Mouse (Mus musculus) kidney, postnatal 10 days (tissue): ENCODE data around the gene Pip4p1.
"Not testable (repeated sequence)": the region's sequence is repeated elsewhere in the genome, so short reads cannot be mapped to it uniquely, and the experiment has no call there.

Source experiments
- DNase-seq: peaks from one replicate; pipeline ENCODE4 v3.0.0; 2021; ENCODE audit warnings: mixed read lengths

Pip4p1 gene

DNA sequence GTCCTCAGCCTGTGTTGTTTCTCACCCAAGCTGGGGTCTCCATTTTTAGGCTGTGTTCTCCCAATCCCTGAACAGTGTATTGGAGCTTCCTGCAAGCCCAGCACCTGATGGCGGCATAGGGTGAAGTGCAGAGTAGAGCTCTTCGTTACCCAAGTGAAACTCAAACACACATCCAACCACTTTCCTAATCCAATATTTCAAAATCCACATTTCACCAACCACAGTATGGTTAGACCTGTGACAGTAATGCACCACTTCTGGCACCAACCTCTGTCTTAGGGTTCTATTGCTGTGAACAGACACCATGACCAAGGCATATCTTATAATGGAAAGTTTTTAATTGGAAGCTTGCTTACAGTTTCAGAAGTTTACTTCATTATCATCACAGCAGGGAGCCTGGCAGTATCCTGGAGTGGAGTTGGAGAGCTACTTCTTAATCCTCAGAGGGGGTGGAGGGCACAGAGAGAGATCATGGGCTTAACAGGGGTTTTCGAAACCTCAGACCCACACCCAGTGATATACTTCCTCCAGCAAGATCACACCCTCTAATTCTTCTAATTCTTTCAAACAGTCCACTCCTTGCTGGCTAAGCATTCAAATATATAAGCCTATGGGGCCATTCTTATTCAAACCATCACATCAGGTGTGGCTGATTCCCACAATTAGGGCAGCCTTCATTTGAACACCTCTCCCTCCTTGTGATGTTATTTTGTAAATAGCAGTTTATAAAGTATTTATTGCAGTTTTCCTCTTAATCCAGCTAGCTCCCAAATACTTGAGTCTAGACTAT is 7.7 kb upstream of the Pip4p1 start:
- DNase-seq, result no peak

DNA sequence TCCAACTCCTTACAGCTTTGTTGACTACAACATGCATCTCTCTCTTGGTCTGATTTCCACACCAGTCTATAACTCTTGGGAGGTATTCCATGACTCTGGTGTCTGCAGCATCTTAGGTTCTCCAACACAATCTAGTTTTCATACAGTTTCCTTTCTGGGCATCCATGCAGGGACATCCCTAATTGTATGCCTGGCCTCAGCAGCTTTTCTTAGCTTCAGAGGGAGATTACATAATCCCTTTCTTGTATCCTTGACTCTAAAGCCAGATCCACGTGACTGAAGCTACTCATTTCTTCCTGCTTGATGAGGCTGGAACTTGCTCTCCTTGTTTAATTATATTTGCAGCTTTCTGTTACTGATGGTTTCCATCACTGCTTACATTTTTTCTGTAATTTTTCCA is 6.0 kb upstream of the Pip4p1 start:
- DNase-seq, result no peak

DNA sequence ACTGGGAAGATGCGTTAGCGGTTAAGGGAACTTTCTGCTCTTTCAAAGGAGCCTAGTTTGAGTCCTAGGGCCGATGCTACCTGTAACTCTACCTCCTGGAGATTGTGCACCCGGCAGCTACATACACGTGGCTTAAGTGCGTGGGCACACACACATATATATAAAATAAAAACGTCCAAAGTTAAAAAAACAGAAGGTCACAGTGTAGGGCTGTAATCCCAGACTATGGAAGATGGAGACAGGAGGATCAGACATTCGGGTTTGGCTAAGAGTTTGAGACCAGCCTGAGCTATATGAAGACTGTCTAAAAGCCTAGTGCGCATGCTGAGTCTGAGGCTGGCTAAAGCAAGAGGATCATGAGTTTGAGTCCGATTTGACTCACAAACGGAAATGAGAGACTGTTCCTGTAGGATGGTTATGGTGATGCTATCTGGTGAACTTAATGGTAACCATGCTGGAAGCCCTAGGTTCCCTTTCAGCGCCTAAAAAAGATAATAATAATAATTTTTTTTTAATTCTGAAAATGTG is 901 bp upstream of the Pip4p1 start:
- no peak for DNase-seq

DNA sequence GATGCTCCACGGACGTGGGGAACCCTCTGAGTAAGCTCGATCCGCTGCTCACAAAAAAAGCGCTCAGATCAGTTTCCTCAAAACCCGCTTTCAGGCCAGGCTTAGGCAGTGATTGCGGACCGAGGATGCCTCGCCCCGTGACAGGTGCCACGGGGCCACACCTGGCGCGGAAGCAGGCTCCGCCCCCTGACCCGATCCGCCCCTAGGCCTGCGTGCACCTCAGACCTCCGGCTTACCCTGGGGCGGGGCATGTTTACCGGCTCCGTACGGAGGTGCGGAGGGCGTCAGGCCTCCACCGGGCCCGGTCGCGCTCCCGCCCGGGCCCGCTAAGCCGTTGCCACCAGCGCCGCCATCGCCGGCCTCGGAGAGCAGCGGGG is 291 bp downstream of the Pip4p1 start:
- DNase-seq, result peak; percentile 77

DNA sequence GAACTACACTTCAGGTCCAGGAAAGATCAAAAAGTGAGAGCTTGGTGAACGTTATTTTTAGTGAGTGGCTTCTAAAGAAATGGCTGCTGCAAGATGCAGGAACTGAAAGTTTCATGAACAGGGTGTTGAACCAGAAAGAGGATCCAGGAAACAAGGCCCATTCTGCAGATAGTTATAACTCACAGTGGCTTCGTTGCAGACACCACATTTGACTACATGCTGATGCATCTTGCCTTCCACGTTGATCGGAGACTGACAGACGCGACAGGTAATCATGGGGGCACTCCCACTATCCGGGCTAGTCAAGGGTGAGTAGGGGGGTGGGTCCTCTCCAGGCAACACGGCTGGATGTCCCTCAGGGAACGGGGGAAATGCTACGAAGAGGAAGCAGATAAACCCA is 705 bp downstream of the Pip4p1 start:
- DNase-seq, result no peak

DNA sequence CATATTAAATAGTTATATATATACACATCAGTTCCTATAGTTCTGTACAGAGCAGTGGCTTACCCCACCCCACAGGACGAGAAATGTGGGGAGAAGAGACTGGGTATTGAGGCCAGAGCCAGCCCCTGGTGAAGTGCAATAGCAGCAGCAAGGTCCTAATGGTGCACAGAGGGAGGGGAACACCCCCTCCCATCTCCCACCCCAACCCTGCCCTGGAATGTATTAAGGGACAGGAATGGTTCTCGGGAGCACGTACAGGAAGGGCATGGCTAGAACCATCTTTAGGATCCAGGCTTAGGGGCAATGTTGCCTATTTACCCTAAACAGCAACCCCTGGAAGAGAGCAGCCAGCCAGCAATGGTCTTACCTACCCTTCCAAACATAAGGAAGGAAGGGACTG is 3.3 kb downstream of the Pip4p1 start:
- DNase-seq, result no peak

DNA sequence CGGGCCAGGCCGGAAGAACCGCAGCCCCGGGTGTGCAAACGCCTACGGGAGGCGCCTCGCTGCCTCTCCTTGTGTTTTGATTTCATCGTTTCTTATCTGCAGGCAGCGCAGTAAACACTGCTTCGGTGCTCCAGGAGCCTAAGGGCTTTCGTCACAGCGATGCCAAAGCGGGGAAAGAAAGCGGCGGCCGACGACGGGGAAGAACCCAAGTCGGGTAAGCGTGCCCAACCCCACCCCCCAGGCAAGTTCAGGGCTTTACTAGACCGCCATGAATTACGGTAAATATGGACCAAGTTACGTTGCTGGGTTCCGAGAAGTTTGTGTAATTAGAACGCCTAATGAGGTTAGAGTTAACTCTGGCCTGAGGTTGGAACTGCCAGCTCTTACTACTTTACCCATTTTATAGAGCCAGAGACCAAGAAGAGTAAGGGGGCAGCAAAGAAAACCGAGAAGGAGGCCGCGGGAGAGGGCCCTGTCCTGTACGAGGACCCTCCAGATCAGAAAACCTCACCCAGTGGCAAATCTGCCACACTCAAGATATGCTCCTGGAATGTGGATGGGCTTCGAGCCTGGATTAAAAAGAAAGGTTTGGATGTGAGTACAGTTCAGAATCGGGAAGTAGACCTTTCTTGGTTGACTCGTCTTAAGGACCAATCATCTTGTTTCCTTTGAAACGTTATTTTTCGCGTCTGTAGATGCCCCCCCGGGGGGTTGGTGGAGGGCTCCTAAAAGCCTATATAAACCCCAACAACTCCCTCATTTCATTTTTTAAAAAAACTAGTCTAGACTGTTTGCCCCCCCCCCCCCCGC is 5.3 kb downstream of the Pip4p1 start:
- no peak for DNase-seq

DNA sequence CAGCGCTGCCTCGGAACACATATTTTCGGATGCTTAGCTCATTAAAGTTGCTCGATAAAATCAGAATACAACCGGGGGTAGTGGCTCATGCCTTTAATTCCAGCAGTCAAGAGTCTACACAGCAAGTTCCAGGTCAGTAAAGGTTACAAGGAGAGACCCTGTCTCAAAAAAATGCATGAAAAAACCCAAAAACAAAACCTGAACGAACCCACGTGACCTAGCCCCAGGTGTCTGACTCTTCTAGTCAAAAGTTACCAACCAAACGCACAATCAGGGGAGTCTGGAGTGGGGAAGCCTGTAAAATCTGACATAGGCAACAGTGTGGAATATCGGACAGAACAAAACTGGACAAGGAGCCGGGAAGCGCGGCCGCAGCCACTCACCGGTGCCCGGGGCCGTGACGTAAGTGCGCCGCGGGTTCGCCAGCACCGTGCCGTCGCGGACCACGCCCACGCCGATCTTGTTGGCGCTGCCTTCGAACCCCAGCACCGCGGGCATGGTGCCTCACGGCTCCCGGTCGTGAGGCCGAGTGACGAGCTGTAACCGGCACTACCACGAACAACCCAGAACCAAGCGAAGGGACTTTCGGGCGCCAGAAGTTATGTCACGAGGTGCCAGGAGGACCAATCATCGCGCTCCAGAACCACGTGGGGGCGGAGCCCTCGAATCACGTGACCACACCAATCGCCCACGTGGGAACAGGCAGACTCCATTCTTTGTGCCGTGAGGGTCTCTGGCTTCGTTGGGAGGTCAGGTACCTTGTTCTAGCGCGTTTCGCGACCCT is 6.2 kb downstream of the Pip4p1 start, which contains the start of the genes Osgep and Apex1:
Gene Osgep (minus strand): TSS at position 613 of the 784 bp plus-strand sequence.
Gene Apex1 (plus strand): TSS at position 688 of the 784 bp plus-strand sequence.
- DNase-seq, result peak; percentile 98

DNA sequence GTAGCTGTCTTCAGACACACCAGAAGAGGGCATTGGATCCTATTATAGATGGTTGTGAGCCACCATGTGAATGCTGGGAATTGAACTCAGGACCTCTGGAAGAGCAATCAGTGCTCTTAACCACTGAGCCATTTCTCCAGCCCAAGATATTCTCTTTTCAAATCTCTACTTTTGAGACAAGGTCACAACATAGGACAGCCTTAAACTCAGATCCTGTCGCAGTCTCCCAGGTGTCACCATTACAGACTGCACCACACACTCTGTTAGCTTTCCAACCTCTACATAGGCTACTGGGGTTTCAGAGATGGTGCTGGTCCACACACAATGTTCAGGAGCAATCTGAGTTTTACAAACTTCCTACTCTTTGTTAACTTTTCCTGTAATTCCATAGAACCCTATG is 7.2 kb downstream of the Pip4p1 start:
- DNase-seq, result not testable (repeated sequence)

DNA sequence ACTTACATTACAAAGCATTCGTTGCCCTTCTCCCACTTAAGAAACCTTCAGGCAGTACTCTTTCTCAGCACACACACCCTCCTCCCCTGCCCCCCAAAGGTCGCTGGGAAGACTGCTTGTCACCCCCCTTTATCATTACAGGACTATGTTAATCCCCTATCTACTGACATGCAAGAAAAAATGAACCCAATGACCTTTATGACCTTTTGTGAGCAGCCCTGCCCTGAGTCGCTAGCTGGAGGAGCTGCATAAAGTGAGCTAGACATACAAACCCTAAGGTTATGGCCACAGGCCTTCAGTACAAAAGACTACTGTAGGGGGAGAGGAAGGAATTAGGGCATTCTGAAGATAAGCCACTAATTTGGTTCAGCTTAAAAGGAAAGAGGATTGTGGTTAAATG is 19.3 kb downstream of the Pip4p1 start:
- no peak for DNase-seq

DNA sequence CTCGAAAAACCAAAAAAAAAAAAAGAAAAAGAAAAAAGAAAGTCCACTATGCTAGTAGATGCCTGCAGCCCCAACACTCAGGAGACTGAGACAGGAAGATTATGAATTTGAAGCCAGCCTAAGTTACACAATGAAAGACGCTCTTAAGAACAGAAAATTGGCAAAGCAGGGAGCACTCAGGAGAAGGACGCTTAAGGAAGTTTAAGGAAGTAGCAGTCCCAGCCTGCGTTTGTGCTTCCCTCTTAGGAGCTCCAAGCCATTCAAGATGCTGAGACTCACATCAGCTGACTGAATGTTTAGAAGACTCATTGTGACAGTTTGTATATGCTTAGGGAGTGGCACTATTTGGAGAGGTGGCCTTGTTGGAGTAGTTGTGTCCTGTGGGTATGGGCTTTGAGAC is 22.5 kb downstream of the Pip4p1 start:
- no peak for DNase-seq

DNA sequence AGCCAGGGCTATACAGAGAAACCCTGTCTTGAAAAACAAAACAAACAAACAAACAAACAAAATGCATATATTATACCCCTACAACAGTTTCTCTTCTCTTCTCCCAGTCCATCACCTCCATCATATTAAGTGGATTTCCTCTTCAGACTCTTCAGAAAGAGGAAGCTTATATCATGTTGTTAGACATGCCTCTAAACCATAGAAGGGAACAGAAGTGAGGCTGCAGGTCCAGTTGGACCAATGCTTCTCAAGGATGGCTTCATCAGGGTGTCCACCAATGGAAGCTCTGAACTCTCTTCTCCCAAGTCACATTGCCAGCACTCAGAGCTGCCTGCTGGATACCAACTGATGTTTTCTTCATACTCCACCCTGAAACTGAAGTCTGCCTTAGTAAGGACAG is 25.3 kb downstream of the Pip4p1 start:
- not testable (repeated sequence) for DNase-seq

DNA sequence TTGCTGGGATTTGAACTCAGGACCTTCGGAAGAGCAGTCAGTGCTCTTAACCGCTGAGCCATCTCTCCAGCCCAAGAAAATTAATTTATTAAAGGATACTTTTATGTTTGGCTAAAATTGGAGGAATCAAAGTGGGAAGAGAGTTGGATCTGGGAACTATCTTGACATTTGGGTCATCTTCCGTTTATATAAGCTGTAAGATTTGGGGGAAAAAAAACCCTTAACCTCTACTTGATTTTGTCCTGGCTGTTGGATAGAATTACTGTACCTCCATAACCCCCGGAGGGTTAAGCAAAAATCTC is 25.9 kb downstream of the Pip4p1 start:
- no peak for DNase-seq

DNA sequence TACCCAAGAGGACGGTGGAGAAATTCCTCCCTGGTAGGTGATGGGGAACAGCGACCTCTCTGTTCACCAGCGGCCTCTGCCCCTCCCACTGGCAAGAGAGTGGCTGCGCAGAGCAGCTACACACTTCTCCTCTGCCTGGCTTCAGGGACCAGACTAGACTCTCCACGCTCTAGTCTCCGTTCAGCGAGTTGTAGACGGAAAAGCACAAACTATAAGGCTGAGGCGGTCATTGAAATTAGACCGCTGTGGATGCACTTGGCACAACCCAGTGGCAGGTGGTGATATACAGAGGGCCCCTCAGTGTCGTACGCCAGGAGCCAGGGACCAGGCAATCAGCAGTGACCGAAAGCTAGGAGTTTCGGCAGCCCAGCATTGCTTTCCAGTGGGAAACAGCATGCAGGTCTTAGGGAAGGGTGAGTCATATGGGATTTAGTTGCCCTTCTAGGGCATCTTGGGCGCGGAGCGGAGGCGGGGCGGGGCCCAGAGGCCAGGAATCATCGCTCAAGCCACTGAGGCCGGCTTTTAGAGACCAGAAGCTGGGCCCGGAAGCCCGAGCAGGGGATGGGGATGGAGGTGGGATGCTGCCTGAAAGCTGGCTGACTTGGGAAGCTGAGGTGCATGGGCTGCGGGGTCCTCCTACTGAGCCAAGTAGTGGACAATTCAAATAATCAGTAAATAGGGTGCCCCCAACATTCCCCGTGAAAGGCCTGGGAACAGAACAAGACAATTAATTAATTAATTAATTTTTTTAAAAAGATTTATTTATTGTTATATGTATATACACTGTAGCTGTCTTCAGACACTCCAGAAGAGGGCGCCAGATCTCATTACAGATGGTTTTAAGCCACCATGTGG is 26.5 kb downstream of the Pip4p1 start:
- peak; percentile 48 for DNase-seq

DNA sequence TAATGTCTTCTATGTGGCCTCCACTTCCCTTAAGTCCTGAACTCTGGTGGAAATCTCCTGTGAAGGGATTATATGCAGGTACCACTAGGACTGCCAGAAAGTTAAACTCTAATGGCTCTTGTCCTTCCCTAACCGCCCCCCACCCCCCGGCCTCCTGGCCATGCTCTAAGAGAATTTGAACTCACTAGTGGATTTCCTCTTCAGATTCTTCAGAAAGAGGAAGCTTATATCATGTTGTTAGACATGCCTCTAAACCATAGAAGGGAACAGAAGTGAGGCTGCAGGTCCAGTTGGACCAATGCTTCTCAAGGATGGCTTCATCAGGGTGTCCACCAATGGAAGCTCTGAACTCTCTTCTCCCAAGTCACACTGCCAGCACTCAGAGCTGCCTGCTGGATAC is 32.7 kb downstream of the Pip4p1 start:
- DNase-seq, result not testable (repeated sequence)

DNA sequence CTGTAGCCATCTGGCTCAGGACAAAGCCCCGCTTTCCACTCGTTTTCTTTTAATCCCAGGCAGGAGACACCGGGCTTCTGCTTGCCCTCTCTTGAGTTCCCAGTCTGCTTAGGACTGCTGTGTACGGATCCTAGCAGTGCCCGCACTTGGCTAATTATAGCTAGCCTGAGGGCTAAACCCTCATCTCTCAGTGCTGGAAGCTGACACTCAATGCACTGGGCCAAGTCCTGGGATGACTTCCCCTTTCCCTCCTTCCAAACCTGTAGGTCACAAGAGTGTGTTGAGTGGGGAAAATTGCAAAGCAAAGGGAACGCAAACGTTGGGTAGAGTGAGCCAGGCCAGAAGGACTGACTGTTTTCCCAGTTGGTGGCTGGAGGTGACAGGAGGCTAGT is 33.3 kb downstream of the Pip4p1 start, which contains the start of gene Klhl33:
Gene Klhl33 (minus strand): TSS at position 134 of the 392 bp plus-strand sequence.
- no peak for DNase-seq

DNA sequence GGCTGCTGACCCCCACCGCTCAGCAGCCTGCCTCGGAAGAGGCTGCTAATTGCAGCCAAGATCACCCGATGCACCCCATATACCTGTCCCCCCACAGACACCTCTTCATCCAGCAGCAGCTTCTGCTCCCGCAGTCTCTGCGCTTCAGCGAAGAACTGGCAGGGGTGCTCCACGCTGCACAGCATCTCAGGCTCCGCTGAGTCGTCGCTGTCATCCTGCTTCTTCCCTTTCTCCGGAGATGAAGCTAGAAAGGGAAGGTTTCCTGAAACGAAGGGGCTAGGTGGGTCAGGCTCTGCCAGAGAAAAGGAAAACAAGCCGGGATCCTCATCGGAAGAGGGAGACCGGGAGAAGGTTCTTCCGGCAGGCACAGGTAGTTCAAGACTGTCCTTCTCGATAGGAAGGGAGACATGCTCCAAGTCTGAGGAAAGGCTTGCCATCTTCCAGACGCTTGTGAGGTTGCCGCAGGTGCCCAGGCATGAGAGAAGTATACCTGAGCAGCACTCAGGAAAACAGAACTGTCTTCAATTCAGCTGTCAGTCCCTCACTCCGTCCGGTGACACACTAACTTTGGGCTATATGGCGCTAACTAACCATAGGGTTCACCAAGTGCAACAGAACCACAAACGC is 33.8 kb downstream of the Pip4p1 start:
- DNase-seq, result peak; percentile 28

DNA sequence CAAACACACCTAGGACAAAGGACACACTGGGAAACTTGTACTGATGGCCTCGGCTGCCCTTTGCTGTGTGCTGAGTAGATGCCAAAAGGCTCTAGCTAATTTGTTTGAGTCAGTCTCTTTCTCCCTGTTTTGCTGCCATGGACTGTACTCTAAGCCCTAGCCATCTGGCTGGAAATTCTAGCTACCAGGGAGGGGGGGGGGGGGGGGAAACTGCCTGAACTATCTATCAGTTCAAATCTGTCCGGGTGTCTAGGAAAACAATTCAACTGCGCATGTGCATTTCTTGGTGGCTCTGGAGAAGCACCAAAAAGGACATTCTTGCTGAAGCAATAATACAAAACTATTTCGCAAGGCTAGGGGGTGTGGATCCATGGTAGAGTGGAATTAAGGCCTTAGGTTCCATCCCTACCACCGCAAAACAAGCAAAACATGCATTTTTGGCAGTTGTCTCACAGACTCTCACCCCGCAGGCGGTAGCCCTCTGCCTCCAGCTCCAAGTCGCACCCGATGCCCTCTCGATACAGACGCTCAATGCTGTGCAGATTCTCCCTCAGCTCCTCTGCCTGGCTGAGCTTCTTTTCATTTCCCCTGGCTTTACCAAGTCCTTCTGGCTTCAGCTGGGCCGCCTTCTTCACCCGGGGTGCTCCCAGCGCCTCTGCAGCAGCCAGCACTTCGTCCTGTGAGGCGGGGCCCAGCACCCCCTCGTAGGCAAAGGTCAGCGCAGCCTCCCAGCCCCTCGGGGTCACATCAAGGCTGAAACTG is 34.5 kb downstream of the Pip4p1 start:
- peak; percentile 60 for DNase-seq

DNA sequence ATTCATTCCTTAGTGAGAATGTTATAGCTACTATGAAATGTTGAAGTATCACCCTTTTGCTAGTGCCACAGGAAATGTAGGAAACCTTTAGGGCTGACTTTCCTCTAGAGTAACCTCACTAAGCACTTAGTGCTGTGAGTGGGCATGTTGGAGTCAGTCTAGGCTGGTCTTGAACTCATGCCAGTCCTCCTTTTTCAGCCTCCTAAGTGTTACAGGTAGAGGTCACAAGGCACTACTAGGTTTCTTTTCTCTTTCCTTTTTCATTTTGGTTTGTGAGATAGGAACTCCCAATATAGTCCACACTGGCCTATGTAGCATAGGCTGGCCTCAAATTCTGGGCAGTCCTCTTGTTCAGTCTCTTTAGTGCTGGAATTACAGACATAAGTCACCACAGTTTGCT is 35.2 kb downstream of the Pip4p1 start:
- DNase-seq, result no peak

DNA sequence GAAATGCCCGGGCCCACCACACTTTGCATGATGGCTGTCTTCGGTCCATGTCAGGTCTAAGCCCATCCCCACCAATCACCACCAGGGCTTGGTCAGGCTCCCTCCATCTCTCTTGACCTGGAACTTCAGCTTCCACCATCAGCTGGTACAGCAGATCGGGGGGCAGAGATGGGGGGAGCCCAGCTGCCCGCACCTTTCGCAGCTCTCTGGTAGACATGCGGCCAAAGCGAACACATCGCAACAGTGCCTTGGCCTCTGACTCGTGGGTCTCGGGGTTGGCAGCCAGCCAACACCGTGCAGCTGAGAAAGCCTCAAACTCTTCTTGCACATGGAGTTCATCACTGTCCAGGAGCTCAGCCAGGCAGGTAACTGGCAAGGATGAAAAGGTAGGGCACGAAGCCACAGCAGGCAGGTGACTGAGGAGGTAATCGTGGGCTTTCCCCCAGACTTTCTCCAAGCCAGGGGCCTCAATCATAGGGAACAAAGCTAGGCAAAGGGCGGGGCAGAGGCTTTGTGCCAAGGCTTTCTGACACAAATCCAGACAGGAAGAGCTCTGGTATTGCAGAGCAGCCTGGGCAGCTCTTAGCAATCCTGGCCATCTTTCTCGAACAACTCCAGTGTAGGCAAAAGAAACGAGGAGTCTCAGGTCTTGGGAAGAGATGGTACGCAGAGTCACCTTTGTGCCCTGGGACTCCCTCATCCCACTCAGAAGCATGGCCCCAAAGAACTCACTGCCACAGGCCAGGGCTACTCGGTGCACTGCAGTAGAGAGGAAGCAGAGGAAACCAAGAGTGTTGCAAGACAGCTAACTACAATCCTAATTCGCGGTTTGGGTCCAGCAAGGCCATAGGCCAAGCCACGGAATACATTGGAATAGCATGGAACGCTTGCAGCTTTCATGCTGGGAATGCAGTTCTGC is 37.9 kb downstream of the Pip4p1 start:
- DNase-seq, result no peak
